Mouse (Mus musculus) limb, embryonic 11.5 days (tissue): ENCODE results near the gene Fgfr2. TPM values are rescaled to one million over a fixed set of nuclear protein-coding genes. Genes with fewer than 3 reads are reported as not detected.

Experiments used
- ATAC-seq: fragments of 200-750 bp; cut with Nextera tagmentation; 2 replicates; pipeline ENCODE4 v1.8.0; 2017; ENCODE audit warnings: low read depth; ENCODE audit not compliant: insufficient number of reproducible peaks, low FRiP score, low TSS enrichment
- DNase-seq: peaks from one replicate; pipeline ENCODE4 v3.0.0-alpha.2; 2015; ENCODE audit warnings: low spot score
- H3K27ac ChIP-seq: fragments of 300-500 bp; sonication (generic); replicated peaks from 2 replicates; pipeline ENCODE4 v1.5.1; 2014; ENCODE audit warnings: low read depth, mild to moderate bottlenecking, low read length
- H3K27me3 ChIP-seq: fragments of 300-500 bp; sonication (generic); 2 replicates; pipeline ENCODE4 v1.6.1; 2014; ENCODE audit warnings: mild to moderate bottlenecking, low read length, mixed read lengths; ENCODE audit not compliant: control insufficient read depth, insufficient read depth
- H3K36me3 ChIP-seq: fragments of 300-500 bp; sonication (generic); 2 replicates; pipeline ENCODE4 v1.6.1; 2014; ENCODE audit warnings: mild to moderate bottlenecking, low read length, moderate library complexity, mixed read lengths; ENCODE audit not compliant: control insufficient read depth, insufficient read depth
- H3K4me1 ChIP-seq: fragments of 300-500 bp; sonication (generic); 2 replicates; pipeline ENCODE4 v1.6.1; 2014; ENCODE audit warnings: low read length, mixed read lengths; ENCODE audit not compliant: control insufficient read depth, insufficient read depth
- H3K4me2 ChIP-seq: fragments of 300-500 bp; sonication (generic); 2 replicates; pipeline ENCODE4 v1.6.1; 2014; ENCODE audit warnings: low read depth, mild to moderate bottlenecking, moderate library complexity; ENCODE audit not compliant: severe bottlenecking
- H3K4me3 ChIP-seq: fragments of 300-500 bp; sonication (generic); 2 replicates; pipeline ENCODE4 v1.5.1; 2014; ENCODE audit warnings: low read depth, low read length
- H3K9ac ChIP-seq: fragments of 300-500 bp; sonication (generic); 2 replicates; pipeline ENCODE4 v1.6.1; 2014; ENCODE audit warnings: mild to moderate bottlenecking, low read length
- H3K9me3 ChIP-seq: fragments of 300-500 bp; sonication (generic); 2 replicates; pipeline ENCODE4 v1.6.1; 2016; ENCODE audit warnings: low read length; ENCODE audit not compliant: control insufficient read depth
- WGBS: fragments of 180-500 bp; shearing (Covaris S2); extraction: QIAGEN DNeasy Blood & Tissue Kit; methylation state at CpG from one replicate; pipeline ENCODE4 v1.1.7; 2014; 5-methylcytosine and 5-hydroxymethylcytosine counted together
- polyA plus RNA-seq: library from polyadenylated mRNA; unstranded; fragments of >200 nt; fragmentation: Nextera tagmentation; extraction: Ambion mirVana; gene quantifications from 2 replicates; pipeline ENCODE4 v1.2.1, GENCODE M21; 2014

The Fgfr2 gene
- polyA plus RNA-seq, 1 experiment from 2014 or later: 60.1 TPM

DNA sequence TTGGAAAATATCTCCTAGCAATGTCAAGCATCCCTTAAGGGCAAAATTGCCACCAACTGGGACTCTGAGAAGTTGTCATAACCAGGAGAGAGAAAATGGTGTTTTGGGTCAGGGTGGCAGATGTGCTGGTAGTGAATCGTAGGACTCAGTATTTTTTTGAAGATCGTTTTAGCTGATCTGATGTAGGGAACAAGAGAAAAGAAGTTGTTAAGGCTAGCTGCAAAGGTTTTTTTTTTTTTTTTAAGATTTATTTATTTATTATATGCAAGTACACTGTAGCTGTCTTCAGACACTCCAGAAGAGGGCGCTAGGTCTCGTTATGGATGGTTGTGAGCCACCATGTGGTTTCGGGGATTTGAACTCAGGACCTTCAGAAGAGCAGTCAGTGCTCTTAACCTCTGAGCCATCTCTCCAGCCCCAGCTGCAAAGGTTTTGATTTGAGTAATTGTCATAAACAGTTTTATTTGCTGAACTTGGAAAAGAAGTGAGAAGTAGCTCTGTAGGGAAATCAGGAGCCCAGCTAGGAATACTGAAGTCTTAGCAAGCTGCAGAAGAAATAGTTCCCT is 265.0 kb downstream of the Fgfr2 start:
- DNase-seq (no peak), ATAC-seq (no peak)
- no peaks in the 10 kb centered on the region for H3K36me3 ChIP-seq
- peaks cover 7% of the 10 kb centered on the region for H3K4me1 ChIP-seq
- WGBS: 74% methylated on average over 5 of the region's 5 CpGs
- no peak overlapping the region for H3K4me2 ChIP-seq
- H3K9me3 ChIP-seq: no peaks in the 10 kb centered on the region
- no peak overlapping the region for H3K27ac ChIP-seq
- no peak overlapping the region for H3K4me3 ChIP-seq
- no peaks in the 10 kb centered on the region for H3K27me3 ChIP-seq
- H3K9ac ChIP-seq: no peak overlapping the region

DNA sequence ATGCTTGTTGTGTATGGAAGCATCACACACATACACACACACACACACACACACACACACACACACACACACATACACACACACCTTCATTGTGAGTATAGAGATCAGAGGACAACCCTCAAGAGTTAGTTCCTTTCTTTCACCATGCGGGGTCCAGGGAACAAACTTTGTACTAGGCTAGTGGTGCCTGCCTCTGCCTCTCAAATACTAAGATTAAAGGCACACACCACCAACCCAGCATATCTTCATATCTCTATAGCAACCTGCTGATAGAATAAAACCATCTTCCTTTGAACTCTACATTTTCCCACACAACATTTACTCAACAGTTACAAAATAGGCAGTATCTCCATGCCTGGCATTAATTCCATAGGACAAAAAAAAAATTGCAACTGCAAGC is 267.1 kb downstream of the Fgfr2 start:
- peaks cover 9% of the 10 kb centered on the region for H3K4me1 ChIP-seq
- H3K27ac ChIP-seq: no peak overlapping the region
- H3K36me3 ChIP-seq: no peaks in the 10 kb centered on the region
- DNase-seq (no peak), ATAC-seq (no peak)
- H3K4me2 ChIP-seq: no peak overlapping the region
- WGBS: 92% methylated on average over 1 of the region's 1 CpGs
- no peak overlapping the region for H3K9ac ChIP-seq
- H3K27me3 ChIP-seq: no peaks in the 10 kb centered on the region
- no peak overlapping the region for H3K4me3 ChIP-seq
- H3K9me3 ChIP-seq: no peaks in the 10 kb centered on the region

DNA sequence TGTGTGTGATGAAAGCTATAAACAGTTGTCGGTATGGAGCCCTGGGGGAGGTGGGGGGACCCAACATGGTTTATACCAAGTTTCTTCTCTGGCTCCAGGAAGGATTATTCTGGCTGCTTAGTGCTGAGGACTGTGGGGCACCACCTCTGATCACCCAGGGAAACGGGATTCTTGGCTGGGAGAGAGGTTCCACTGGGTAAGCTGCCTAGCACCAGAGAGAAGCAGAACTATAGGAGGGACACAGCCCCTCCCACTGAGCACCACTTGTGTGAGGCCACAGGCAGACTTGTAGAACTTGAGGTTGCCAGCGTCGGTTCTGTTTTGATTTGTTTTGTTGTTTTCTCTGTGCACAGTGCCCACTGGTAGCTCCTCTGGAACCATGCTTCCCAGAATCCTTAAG is 269.2 kb downstream of the Fgfr2 start:
- no peak overlapping the region for H3K4me2 ChIP-seq
- H3K36me3 ChIP-seq: peaks cover 2% of the 10 kb centered on the region; the same call in 1 of the 2 replicates
- H3K9me3 ChIP-seq: no peaks in the 10 kb centered on the region
- no peak overlapping the region; the same call in 1 of the 2 replicates for H3K27ac ChIP-seq
- peaks cover 9% of the 10 kb centered on the region for H3K4me1 ChIP-seq
- no peaks in the 10 kb centered on the region for H3K27me3 ChIP-seq
- H3K9ac ChIP-seq: no peak overlapping the region
- 57% methylated on average over 4 of the region's 4 CpGs for WGBS
- ATAC-seq: no peak
- no peak for DNase-seq
- no peak overlapping the region for H3K4me3 ChIP-seq

DNA sequence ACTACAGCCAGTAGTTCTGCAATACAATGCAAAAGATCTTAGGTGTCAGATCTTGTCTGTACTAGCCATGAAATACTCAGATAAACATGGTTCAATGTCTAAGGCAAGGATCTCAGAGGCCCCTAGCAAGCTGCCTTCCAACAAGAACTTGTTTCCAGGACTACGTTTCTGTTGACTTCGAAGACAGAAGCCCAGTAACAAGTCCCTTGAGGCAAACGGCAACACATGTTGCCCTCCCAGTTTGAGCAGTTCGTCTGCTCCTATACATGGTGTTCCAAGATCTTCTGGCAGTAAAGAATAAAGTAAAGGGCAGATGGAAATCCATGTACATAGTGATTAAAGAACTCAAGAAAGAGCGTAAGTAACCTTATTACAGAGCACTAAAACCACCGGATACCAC is 269.8 kb downstream of the Fgfr2 start:
- H3K4me2 ChIP-seq: no peak overlapping the region
- 41% methylated on average over 6 of the region's 6 CpGs for WGBS
- ATAC-seq: no peak
- H3K9me3 ChIP-seq: no peaks in the 10 kb centered on the region
- no peak overlapping the region; the same call in 1 of the 2 replicates for H3K27ac ChIP-seq
- H3K9ac ChIP-seq: no peak overlapping the region
- peaks cover 9% of the 10 kb centered on the region for H3K4me1 ChIP-seq
- H3K27me3 ChIP-seq: no peaks in the 10 kb centered on the region
- peaks cover 5% of the 10 kb centered on the region; the same call in 1 of the 2 replicates for H3K36me3 ChIP-seq
- no peak overlapping the region for H3K4me3 ChIP-seq
- DNase-seq: no peak

DNA sequence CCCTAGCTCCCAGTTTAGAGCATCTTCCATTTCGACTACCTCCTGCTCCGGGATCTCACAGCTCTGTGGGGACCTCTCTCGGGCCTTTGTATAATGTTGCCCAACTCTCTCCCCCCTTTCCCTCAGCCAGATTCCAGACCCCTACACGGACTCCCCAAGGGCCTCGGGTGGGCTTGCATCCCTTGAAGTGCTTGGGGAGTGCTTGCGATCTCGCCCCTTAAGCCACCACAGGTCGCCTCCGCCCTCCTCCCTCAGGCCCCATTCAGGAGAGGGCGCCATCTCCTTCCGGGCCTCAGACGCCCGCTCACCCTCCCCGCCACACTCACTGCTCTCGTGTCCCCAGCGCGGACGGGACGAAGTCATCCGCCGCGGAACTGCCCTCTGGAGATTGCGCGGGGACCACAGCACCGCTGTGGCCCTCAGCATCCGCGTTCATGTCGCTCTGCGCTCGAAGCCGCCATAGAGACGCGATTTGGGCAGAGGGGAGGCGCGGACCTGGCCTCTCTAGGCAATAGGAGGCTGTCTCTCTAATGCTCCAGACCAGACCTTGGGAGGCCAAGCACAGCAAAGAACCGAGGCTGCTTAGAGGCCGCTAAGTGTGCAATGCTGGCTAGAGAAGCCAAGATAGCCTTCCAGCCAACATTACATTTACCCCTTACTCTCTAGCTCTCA is 270.8 kb downstream of the Fgfr2 start, which contains the start of gene Eef1akmt2:
TSS of gene Eef1akmt2 (minus strand) at position 501 of the 672 bp plus-strand sequence.
- ATAC-seq: peak; percentile 92
- no peaks in the 10 kb centered on the region for H3K27me3 ChIP-seq
- H3K4me1 ChIP-seq: peaks cover 9% of the 10 kb centered on the region
- peak within 1 kb of the TSS; percentile 94 for H3K27ac ChIP-seq
- H3K9me3 ChIP-seq: no peaks in the 10 kb centered on the region
- H3K4me3 ChIP-seq: peak within 1 kb of the TSS; percentile 61
- H3K36me3 ChIP-seq: peaks cover 6% of the 10 kb centered on the region; the same call in 1 of the 2 replicates
- peak; percentile 92 for DNase-seq
- WGBS: 1% methylated on average over 37 of the region's 37 CpGs
- H3K4me2 ChIP-seq: peak within 1 kb of the TSS; percentile 60
- H3K9ac ChIP-seq: peak within 1 kb of the TSS; percentile 92

DNA sequence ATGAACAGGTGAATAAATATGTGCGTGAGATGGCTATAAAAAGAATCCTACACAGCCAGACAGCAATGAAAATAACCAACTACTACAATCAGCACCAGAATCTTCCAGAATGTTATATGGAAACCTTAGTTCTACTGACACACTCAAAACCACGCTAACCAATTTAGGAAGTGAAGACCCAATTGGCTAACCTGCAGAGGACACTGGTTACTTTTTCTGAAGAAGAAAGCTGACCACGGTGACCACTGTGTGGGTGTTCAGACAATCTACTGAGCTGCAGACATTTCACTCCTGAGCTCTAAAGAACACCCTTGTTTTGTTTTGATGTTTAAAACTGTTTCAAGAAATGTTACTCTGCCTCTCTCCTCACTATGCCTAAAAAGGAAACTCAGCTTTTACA is 280.0 kb downstream of the Fgfr2 start:
- WGBS: 94% methylated on average over 3 of the region's 3 CpGs
- Histone ChIP-seq H3K36me3 (peaks cover under 1% of the 10 kb centered on the region; the same call in 1 of the 2 replicates), H3K27me3 (no peaks in the 10 kb centered on the region), H3K4me2 (no peak overlapping the region), H3K9ac (no peak overlapping the region), H3K4me1 (no peaks in the 10 kb centered on the region), H3K27ac (no peak overlapping the region), H3K9me3 (no peaks in the 10 kb centered on the region), H3K4me3 (no peak overlapping the region)
- no peak for ATAC-seq
- DNase-seq: no peak

DNA sequence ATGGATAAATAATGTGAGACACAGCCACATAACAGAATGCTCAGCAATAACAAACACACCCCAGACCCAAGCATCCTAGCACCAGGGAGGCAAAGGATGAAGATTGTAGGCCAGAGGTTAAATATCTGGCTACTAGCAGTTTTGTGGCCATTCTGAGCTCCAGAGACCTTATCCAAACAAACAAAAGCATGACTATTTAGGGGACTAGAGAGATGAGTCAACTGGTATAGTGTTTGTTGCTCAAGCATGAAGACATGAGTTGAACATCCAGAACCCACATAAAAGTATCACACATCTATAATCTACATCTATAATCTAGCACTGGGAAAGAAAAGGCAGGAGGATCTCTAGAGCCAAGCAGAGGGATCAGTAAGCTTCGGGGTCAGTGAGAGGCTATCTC is 280.7 kb downstream of the Fgfr2 start:
- no peak for ATAC-seq
- Histone ChIP-seq H3K36me3 (no peaks in the 10 kb centered on the region), H3K9ac (no peak overlapping the region)

DNA sequence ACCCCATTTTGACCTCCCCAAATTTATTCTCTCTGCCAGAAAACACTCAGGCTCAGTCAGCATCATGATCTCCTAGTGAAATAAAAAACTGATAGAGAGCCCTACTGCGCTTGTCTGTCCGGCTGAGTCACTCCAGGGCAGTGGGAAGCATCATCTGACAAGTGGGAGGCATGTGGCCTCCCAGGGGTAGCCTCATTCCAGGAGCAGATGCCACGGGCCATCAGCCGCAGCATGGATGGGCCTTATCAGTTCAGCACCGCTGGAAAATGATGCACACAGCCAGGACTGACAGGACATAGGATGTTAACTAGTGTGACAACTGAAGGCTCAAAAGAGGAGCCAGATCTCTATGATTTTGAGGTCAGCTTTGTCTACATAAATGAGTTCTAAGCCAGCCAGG is 281.9 kb downstream of the Fgfr2 start:
- H3K4me1 ChIP-seq: no peaks in the 10 kb centered on the region
- ATAC-seq (no peak), DNase-seq (no peak)
- H3K9ac ChIP-seq: no peak overlapping the region
- H3K36me3 ChIP-seq: no peaks in the 10 kb centered on the region
- no peak overlapping the region for H3K4me3 ChIP-seq
- H3K27ac ChIP-seq: no peak overlapping the region
- H3K27me3 ChIP-seq: no peaks in the 10 kb centered on the region
- H3K4me2 ChIP-seq: no peak overlapping the region
- H3K9me3 ChIP-seq: no peaks in the 10 kb centered on the region
- 86% methylated on average over 5 of the region's 5 CpGs for WGBS

More for the DNA sequence above, 280.7 kb downstream of the Fgfr2 start:
- Histone ChIP-seq H3K4me1 (no peaks in the 10 kb centered on the region), H3K9me3 (no peaks in the 10 kb centered on the region), H3K4me3 (no peak overlapping the region), H3K27ac (no peak overlapping the region), H3K27me3 (no peaks in the 10 kb centered on the region), H3K4me2 (no peak overlapping the region)
- 93% methylated on average over 1 of the region's 1 CpGs for WGBS
- DNase-seq: no peak
